Mouse (Mus musculus) ES-E14 (cell line): ENCODE data around the gene Mrps5.

Source experiments
- ZC3H11A ChIP-seq: IDR thresholded peaks from 2 replicates; pipeline ENCODE4 v1.6.1; 2012; ENCODE audit warnings: low read depth, mild to moderate bottlenecking, inconsistent platforms, low read length, borderline replicate concordance
- ZNF384 ChIP-seq: IDR thresholded peaks from 2 replicates; pipeline ENCODE4 v1.6.1; 2012; ENCODE audit warnings: low read depth, low read length, inconsistent platforms

GRCm38 (mm10) chr2:127590204-127590603 is 3.2 kb downstream of the Mrps5 start:
- TF ChIP-seq ZC3H11A (no peak), ZNF384 (no peak)
